Mouse (Mus musculus) T-cell, adult 2 months (primary cell): Measurements from ENCODE around the gene Itga1.

Source experiments
- DNase-seq: peaks from one replicate; pipeline ENCODE4 v3.0.0; 2022; ENCODE audit warnings: low spot score

Itga1 gene

GRCm38 (mm10) chr13:115098227-115098626 lies 3.5 kb downstream of the Itga1 start:
- DNase-seq, result no peak

GRCm38 (mm10) chr13:115096965-115097364 lies 4.8 kb downstream of the Itga1 start:
- no peak for DNase-seq

GRCm38 (mm10) chr13:115096216-115096615 lies 5.5 kb downstream of the Itga1 start:
- no peak for DNase-seq

DNA sequence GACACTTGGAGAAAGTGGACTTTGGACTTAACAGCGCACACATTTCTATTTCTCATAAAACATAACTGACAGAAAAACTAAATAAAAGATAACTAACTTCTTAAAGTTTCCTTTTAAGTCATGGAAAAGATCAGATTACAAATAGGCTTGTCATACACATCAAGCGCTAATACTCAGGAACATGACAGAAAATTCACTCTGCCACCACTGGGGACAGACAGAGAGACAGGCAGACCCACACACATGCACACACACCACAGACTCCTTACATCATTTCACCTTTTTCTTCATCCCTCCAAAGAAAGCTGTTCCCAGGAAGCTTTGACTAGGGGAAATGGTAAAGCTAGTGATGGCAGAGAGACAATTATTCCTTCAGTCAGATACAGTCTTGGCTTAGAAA lies 6.4 kb downstream of the Itga1 start:
- no peak for DNase-seq

- DNase-seq, result no peak
Observed at GRCm38 (mm10) chr13:115091511-115091910, 10.3 kb downstream of the Itga1 start.

DNA sequence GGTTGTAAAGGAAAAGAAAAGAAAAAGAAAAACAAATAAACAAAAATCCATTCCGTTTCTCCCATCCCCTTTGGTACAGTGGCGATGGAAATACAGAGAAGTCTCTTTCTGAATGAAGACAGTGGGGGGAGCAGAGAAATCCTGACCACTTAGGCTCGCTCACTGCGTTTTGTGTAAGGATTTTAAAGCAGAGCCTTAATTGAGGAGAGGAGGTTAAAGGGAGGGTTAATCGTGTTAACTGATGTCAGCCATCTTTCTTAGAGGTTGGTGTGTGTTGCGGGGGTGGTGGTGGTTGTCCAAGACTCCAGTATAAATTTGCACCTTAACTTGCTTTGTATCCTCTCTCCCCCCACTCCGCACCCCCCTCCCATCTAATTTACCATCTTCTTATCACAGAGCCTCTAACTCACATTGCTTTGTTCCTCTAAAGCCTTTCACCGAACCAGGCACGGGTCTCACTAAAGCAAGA lies 10.8 kb downstream of the Itga1 start:
- no peak for DNase-seq

- DNase-seq, result peak; percentile 94
Observed at GRCm38 (mm10) chr13:115090069-115090976, 11.4 kb downstream of the Itga1 start, which contains the start of gene Pelo. Gene Pelo, minus strand, starts transcription at chr13:115090186.

GRCm38 (mm10) chr13:115089395-115090025 lies 12.3 kb downstream of the Itga1 start:
- peak; percentile 6 for DNase-seq

- DNase-seq, result no peak
Observed at GRCm38 (mm10) chr13:115089020-115089394, 12.8 kb downstream of the Itga1 start.

DNA sequence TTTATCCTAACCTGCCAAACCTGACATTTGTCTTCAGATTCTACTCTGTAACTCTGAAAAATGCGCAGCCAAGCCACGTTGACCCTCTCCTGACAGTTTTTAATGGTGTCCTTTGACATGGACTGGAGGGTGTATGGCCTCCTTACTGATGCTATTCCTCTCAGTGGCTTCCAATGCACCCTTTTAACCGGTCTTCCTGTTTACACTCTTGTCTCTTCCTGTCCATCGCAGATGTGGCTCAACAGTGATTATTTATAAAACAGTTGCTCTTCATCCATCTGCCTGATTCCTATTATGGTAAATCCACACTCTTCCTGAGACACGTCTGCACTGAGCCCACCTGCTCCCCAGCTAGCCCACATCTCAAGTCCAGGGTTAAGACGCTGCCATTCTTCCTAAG lies 15.8 kb downstream of the Itga1 start:
- no peak for DNase-seq

DNA sequence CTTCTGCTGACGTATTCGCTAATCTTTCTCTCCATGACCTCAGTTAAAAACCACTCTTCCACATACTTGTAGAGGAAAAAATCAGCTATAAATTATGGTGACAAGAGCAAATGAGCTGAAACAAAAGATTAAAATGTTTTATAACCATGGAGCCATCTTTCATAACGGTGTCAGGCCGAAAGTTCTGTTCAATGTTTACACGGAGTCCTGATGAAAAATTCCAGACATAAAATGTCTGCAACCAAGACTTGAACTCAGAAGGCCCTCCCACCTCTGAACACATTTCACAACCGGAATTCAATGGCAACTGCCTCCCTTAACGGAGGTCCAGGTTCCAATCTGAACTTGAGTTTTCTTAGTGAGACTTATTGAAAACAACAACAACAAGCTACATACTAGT lies 19.4 kb downstream of the Itga1 start:
- DNase-seq, result no peak

GRCm38 (mm10) chr13:115079996-115080585 lies 21.7 kb downstream of the Itga1 start:
- no peak for DNase-seq

DNA sequence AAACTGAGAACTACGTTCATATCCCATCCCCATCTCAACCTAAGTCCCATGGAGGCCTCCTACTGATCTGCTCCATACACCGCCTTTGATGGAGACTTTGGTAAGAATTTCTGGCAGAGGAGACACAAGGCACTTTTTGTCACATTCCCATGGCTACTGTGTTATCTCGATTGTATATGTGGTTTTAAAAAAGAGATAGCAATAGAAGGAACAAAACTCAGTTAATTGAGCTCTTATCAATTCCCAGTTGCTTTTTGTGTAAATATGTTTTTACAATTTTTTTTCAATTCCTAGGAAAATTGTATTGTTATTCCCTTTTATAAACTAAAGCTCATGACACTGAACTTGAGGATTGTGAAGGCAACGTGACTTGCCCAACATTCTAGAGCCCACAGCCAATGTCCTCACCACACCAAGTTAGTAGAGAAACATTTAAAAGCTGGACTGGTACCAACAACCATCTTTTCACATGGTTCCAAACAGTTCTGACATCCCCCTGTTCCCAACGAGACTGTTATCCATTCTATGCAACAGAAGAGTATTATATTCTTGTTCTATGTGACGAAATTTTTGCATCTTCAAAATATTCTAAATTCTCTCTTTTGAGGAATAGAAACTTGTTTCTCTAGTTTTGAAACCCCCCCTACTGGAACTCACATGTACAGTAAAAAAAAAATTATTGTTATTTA lies 22.6 kb downstream of the Itga1 start:
- DNase-seq, result no peak

- no peak for DNase-seq
Observed at GRCm38 (mm10) chr13:115077346-115078134, 24.2 kb downstream of the Itga1 start.

GRCm38 (mm10) chr13:115072386-115072785 lies 29.4 kb downstream of the Itga1 start:
- no peak for DNase-seq

- DNase-seq, result no peak
Observed at GRCm38 (mm10) chr13:115071431-115071830, 30.3 kb downstream of the Itga1 start.

DNA sequence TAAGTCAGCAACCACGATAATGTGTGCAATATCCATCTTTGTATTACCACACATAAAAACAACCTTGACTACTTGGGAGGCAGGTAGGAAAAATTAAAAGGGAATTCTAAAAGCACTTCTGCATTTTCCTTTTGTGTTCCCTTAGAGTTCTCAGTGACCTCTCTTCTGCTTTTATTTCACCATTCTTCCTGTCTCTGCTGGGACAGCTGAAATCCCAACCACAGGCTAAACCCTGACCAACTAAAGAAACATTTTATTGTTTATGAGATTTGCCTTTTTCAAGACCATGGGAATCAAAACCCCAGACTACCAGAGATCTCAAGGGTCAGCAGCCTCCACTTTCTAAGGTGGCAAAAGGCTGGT lies 33.8 kb downstream of the Itga1 start:
- no peak for DNase-seq

DNA sequence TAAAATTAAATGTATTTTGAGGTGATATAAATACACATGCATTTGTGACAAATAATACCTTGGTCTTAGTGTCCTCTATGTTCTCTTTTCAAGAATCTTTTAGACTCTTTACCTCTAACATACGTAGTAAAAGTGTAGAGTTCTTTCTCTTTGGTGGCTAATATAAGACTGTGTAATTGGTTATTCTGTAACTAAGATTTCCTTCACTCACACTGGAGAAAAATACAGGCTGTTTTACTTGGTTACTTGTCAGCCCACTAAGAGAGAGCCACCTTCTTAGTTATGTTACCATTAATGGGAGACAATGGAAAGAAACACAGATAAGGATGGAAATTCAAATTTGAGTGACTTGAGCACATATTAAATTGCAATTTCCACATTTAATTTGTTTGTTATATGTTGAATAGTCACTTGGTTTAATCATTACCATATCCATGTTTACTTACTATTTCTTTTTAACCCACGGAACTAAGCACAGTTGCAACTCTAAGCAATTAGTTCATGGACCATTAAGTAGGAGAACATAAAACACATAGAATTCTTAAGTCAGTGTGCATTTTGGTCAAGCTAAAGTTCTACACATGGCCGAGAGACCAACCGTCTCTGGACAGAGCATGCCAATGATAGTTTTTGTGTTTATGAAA lies 34.3 kb downstream of the Itga1 start:
- DNase-seq, result no peak

DNA sequence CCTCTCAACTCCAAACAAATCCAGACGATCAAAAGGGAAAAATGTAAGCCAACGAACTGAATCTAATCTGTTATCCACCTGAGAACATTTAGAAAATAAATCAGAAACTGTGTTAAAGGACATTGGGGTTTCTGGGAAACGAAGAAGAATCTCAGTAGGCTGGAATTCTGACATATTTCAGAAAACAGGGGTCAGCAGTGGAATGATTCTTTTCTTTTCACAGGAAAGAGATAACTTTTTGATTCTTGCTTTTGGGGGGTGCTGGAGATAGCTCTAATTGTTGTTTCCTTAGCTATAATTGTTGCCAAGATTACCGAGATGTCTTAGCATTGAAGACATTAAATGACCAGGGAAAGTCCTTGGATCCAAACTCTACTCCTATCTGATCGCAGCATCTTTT lies 44.2 kb downstream of the Itga1 start:
- DNase-seq, result no peak

- no peak for DNase-seq
Observed at GRCm38 (mm10) chr13:115054783-115055182, 47.0 kb downstream of the Itga1 start.

DNA sequence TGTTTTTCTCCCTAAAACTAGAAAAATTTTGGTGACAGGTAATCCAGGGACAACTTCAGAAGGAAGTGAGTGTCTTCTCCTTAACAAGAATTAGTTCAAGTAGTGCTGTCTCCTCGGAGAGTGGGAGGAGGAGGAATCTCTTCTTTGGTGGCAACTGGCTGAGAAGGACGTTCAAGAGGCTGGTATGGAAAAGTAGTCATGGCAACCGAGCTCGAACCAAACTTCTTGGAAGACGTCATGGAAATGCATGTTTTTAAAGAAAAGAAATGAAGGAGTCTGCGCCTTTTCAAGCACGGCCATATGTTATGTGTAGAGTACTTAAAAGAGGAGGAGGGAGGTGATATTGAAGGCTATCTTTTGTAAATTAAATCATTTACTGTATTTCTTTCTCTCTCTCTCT lies 49.2 kb downstream of the Itga1 start:
- no peak for DNase-seq
